Mouse (Mus musculus) heart, postnatal 0 days (tissue): Measurements from ENCODE around the gene Camsap1.

Experiments used
- CTCF ChIP-seq: IDR thresholded peaks from 2 replicates; pipeline ENCODE4 v1.5.1; 2016; ENCODE audit warnings: antibody characterized with exemption, control low read depth, low read depth
- EP300 ChIP-seq: IDR thresholded peaks from 2 replicates; pipeline ENCODE4 v1.6.1; 2016; ENCODE audit warnings: antibody characterized with exemption, low read depth

DNA sequence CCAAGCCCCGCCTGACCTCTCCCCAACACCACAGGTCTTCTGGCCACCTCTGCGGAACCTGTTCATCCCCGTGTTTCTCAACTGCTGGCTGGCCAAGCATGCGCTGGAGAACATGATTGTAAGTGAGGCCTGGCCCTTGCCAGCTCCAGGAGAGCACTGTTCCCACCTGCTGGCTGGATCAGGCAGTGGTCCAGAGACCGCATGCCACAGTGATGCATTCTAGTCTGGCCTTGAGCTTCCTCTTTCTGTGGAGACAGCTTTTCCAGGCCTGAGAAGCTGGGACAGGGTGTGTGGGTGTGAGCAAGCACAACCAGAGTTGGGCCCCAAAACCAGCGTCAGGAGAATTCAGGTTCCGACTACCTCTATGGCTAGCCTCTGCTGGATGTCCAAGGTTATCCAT lies 90.6 kb downstream of the Camsap1 start:
- TF ChIP-seq CTCF (no peak), EP300 (no peak)
